Mouse (Mus musculus) left cerebral cortex, postnatal 14 days (tissue): ENCODE measurements at regions not wholly inside any gene's neighbourhood (a gene's known extent, or its start where the extent isn't known, plus 50 kb on each side); places are given as distances from the start of the nearest gene placed in this dataset.

Experiments used
- DNase-seq, 2 experiments: peaks; one replicate each; pipeline ENCODE4 v3.0.0; 2021 to 2022; ENCODE audit warnings: low spot score in 2 of 2, mixed read lengths in 1 of 2
- intact Hi-C: fragments of 180-260 bp; cut with DNase I; formaldehyde crosslinking; loops from one replicate; pipeline ENCODE4 v1.15.1; 2025

DNA sequence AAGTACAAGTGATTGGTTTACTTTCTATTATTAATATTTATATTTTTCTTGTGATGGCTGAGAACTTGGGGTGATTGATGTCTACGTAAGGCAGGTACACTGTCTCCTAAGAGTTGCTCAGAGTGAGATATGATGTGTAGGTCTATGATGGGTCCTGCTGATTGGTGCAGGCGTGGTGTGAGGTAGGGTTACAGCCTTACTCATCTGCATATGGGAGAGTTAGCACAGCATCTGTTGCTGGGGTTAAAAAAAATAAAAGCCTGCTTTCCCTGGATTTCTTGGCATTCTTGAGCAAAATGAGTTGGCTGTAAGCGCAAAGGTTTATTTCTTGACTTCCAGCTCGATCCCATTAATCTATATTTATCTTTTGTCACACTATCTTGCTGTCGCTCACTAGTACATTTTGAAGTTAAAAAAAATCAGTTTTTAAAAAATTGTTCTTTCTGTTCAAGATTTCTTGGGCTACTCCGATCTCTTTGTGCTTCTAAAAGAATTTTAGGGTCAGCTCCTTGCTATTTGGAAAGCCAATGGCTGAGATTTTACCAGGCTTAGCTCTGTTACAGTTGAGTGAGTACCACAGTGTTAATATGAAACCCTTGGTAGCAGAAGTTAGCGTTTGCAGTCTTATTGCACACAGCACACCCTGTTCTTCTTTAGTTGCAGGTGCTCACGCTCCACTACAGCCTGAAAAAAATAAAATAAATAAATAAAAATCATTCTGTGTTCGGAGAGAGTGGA, 482.0 kb downstream of the Plekhb2 start:
- DNase-seq = peak in 1 of 2 experiments; percentile 4
- intact Hi-C loops = no loop called here

DNA sequence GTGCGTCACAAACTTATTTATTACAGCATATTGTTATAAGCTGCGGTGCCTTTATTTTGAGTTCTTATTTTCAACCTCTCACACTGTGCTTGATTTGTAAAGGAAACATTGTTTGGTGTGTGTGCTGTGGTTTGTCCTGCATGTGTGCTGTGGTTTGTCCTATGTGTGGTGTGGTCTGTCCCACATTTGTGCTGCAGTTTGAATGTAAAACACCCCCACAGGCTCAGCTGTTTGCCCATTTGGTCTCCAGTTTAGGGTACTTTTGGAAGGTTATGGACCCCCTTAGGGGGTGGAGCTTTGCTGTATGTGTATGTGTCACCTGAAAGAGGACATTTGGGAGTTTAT, 482.5 kb downstream of the Plekhb2 start:
- no peak for DNase-seq
- intact Hi-C loops = no loop called here

DNA sequence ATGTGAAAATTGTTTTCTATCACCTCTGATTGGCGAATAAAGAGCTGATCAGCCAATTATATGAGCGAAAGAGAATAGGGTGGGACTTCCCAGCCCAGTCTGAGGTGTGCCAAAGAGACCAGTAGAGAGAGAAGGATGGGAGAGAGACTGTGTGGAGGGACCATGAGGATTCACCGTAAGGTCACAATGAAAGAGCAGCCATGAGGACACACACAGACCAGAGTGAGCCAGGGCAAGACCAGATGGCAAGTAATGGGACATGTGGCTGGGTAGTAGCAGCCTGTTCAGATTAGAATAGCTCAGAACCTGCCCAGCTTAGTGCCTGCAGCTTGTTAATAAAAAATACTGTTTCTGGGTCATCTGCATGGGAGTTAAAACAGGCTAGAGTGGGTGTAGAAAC, 487.9 kb downstream of the Plekhb2 start:
- DNase-seq = no peak
- intact Hi-C loops = no loop called here

DNA sequence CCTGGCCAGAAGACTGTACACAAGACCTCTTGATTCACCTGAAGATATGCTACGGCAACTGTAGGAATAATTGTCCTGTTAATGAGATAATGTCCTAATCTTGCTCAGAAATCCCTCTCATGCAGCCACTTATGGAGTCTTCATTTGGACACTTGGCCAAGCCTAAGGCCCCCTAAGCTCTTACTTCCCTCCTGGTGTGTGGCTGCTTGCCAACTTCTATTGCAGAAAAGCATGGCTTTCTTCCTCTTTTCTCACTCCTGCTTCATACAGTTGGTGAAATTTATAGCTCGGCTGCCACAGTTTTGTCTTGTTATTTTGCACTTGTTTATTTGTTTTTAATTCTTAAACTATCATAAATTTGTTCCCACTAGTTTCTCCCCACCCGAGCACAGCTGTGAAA, 488.4 kb downstream of the Plekhb2 start:
- intact Hi-C loops = no loop called here
- DNase-seq = peak in 1 of 2 experiments; percentile 12

DNA sequence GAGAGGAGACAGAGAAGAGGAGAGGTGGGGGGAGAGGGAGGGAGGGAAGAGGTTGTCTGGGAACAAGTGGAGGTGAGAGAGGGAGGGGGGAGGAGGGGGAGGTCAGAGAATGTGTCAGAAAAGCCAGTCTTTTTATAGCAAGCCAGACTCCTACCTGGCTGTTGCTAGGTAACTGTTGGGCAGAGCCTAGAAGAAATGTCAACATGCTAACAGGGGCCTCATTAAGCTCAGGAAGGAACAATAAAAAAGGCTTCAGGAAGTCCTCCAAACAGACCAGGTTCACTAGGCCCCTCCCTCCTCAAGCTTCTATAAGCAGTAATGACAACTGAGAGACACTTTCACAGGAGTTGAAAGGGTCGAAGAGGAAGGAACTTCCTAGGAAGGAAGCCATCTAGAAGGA, 494.8 kb downstream of the Plekhb2 start:
- no peak for DNase-seq
- intact Hi-C loops = no loop called here

DNA sequence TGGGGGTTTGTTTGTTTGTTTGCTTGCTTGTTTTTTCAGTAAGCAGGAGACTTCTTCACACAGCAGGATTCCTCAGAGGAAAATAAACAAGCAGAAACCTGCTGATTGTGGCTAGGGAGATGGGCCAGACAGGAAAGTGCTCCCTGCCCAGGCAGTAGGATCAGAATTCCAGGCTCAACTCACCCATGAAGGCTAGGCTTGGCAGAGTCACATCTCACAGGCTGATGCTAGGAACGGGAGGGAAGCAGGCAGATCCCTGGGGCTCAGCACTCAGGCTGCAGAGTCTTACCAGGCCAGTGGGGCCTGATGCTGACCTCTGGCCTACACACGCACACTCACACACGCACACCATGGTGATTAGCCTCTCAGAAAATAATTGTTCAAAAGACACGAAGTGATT, 498.5 kb downstream of the Plekhb2 start:
- intact Hi-C loops = no loop called here

DNA sequence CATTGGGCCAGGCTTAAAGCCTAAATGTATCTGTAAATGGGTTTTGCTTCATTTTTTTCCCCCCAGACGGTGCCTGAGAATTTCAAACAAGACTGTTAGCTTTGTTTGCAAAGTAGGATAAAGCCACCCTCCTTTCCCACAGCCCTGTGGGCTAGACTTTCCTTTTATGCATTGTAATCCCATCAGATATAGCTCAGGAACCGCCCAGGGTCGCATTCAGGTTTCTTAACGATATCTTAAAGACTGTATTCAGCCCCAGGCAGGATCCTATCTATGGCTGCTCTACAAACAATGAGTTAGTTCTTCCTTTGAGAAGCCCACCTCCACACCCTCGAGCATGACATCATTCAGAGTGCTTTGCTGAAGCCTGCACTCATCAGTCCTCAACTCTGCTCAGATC, 509.2 kb downstream of the Plekhb2 start:
- no peak for DNase-seq
- intact Hi-C loops = no loop called here

More for the DNA sequence above, 498.5 kb downstream of the Plekhb2 start:
- no peak for DNase-seq

DNA sequence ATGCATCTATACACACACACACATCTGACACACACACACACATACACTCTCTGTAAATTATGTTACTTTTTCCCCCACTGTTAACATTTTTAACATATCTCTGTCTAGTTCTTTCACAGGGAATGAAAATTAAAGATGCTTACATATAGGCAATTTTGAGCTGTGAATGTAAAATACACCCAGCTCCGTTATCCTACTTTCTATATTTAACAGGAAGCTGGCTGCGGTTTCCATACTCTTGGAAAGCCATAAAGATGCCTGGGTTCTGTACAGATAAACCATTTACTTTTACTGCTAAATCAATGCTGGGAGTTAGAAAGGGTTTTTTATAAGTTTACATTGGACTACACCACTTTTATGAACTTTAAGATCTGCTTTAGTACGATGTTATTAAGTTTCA, 511.7 kb downstream of the Plekhb2 start:
- DNase-seq = peak in 1 of 2 experiments; percentile 43
- intact Hi-C loops = no loop called here

DNA sequence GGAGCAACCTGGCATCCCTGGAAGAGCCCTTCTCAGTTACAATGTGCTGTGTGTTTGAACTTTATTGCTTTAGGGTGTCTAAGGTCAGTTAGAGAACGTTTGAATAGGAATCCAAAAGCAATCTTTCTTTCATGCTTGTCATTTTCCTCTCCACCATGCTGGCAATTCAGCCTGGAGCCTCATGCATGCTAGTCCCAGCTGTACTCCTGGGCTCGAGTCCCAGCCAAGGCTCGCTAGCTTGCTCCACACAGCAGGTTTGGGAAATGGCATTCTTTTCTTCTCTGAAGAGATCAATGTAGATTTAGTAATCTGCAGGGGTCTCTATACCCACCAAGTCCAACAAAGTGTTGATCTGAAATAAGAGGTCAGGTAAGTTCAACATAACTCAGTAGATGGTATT, 513.1 kb downstream of the Plekhb2 start:
- intact Hi-C loops = no loop called here
- peak in 1 of 2 experiments; percentile 11 for DNase-seq

DNA sequence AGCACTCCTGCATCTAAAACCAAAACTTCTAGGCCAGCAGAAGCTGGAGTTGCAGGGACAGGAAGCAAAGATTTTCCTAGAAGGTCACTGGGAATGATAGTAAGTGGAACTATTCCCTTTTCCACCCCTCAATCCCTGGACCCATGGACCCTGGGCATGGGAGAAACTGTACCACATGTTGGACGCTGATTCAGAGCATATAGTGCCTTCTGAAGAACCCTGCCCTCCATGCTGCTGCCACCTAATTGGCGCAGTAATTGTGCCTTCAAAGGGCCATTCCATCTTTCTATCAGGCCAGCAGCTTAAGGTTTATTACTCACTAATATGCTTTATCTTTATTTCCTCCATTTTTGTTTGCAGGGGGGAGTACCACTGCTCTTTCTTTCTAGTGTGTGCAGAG, 516.8 kb downstream of the Plekhb2 start:
- DNase-seq = no peak
- intact Hi-C loops = no loop called here

DNA sequence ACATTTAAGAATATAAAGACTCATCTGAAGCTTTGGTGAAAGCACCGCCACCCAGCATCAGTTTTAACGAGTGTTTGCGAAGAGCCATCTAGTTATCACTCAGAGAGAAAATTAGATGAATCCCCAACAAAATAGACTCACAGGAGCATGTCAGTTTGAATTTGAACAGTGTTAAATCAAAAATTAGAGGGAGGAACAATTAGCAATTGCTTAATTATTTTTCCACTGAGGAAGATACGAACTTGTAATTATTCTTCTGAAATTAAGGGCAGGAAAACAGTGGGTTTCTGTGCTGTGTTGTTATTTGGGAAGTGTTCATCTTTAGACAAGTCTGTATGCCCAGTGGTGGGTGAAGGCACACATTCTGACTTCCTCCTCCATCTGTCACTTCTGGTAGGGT, 523.0 kb downstream of the Plekhb2 start:
- DNase-seq = no peak
- intact Hi-C loops = no loop called here

DNA sequence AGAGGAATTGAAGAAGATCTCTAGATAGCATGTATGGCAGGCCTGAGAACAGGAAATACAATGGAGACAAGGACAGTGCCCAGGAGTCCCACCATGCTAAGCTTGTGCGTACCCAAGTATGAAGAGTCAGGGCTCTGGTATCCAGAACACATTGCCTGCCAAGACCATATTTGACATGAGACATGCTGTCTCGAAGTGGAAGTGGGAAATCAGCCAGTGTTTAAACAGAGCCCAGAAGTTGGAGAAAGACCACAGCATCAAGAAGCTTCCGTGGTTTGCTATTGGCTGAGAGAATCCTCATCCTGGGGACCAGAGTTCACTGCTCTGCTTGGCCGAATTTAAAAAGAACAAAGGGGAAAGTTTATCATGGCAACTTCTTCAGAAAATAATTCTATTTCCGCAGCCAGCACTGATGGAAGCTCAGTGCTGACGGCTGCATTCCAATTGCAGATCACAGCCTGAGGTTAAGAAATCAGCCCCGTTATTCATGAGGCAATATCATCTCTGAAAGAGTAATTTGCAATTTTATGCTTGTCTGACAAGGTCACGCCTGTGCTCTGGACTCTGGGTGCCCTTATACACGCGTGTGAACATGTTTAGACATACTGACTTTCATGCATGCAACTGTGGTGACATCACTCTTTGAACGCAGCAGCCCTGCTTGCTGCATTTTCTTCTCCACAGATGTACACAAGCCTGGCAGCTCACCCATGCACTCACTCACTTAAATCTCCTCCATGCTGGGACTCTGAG, 531.0 kb downstream of the Plekhb2 start:
- intact Hi-C loops = loop anchor here (10.0 kb wide), 2 partner anchors 346 to 486 kb away; no protein-coding TSS in a partner anchor
- no peak for DNase-seq

DNA sequence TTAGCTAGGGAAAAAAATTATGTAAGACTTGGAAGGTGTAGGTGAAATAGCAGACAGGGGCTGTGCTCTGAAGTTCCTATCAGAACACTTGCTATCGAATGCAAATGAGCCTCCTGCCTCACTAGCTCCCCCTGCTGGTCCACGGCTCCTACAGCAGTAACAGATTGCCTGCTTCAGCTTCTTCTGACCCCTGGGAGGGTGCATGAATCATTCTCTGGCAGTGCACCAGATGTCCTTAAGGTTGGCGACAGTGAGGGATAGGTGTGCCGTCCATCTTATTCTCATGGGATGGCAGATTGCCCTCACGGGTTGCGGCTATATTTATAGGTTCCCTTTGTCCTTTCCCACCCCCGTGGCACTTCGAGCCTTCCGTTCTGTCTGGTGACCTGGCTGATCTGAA, 535.7 kb downstream of the Plekhb2 start:
- intact Hi-C loops = loop anchor here (10.0 kb wide), 2 partner anchors 351 to 491 kb away; no protein-coding TSS in a partner anchor
- DNase-seq = peak; percentile 29 to 75

DNA sequence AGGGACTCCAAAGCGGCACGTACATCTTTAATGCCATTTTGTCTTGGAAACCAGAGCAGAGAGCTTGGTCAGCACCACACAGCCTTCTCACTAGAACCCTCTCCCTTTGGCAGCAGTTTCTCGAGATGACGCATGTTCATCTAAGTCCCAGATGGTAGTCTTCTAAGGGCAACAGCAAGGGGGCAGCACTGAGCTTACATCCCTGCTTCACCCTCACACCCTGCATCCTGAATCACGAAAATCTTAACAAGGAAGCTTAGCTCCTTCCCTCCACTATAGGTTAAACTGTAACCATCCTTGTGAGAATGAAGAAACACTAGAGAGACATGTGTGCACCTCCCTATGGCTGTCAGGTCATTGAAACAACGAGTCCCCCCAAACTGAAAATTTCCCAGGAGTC, 538.4 kb downstream of the Plekhb2 start:
- peak; percentile 68 to 70 for DNase-seq
- intact Hi-C loops = loop anchor here (10.0 kb wide), 2 partner anchors 353 to 493 kb away; no protein-coding TSS in a partner anchor

DNA sequence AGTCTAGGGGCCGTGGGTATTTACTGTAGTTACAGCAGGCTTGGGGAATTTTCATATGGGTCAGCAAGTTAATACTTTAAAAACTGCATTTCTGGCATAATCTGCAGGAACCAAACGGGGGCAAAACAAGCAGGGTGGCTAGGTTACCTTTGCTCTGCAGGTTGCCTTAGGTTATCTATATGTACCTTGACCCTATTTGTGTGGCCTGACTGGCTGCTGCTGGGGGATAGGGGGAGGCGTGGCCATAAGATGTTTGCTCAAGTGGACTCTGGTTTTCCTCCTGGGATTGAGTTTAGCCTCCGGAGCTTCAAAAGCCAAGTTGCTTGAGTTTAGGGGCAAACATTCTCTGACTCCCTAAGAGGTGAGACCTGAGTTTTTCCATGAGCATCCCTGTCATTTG, 540.6 kb downstream of the Plekhb2 start:
- no peak for DNase-seq
- intact Hi-C loops = no loop called here

DNA sequence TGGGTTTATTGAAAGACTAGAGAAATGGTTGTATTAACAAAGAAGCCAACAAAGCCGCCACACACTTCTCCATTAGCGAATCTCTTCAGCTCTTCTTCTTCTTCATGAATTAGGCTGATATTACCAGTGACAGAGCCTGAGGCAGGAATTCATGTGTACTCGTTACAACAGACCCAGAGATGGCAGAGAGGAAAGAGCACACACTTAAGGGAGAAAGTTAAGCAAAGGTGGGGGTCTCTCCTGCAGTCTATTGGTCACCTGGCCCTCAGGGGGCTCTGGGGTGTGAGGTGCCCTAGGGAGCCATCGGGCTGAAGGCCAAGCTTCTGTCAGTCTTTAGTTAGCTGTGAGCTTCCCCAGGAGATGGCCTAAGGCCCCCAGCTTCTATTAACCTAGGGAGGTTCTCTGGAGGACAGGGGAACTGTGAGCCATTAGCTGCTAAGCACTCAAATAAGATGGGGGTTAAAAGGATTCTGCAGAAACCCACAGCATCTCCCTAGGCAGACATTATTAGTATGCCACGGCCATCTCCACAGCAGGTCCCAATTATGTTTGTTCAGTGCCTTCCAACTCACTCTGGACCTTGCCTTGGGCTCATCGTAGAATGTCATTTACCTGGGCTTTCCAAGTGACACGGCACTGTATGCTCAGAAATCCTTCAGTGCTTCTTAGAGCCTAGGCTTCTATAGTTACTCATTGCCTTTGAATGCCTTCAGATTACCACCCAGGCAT, 541.2 kb downstream of the Plekhb2 start:
- intact Hi-C loops = no loop called here
- DNase-seq = no peak

DNA sequence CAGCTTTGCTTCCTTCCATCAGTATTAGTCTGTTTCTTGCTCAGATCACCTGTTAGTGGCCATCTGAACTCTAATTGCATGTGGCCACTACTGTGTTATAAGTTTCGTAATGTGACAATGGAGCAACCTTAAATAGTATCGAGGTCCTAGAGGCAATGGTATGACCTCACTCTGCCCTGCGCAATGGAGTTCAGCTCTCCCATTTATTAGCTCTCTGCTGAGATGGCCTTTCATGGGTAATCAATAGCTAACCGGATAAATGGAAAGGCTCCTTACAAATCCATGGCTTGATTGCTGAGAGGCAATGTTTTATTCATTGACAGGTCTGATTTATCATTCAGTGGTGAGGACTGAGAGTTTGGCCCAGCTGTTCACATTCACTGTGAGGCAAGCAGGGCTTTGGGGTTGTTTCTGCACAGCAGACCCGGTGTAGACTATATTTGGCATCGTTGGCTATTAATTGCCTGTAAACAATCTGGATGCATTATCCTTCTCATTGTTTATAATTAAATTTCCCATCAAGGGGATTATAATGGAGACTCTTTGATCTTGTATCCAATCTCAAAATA, 543.9 kb downstream of the Plekhb2 start:
- DNase-seq = no peak
- intact Hi-C loops = no loop called here

DNA sequence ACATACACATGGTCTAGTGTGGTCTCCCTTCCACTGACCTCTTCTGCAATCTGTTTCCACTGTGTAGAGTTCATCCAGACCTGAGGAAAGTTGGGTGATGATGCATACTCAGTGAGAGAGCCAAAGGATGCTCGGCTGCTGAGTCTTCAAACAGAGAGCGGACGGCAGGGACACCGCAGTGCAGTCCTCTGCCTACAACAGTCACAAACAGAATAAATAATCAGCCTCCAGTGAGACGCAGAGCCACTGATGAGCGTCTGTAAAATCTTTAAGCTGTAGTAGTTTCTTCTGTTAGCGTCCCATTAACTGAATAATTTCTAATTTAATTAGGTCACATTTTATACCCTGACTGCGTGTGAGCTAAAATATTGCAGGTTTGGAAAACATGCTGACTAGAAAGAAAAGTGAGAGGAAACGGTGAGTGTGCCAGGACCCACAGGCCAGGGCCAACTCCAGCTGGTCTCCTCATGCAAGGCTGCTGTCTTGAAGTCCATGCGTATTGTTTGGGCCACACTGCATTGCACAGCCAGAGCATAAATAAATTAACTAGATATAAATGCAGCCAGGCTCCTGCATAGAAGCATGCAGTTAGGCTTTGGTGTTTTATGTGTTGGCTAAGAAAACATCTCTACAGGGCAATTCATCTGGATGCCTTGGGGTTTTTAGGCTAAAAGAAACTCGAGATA, 551.0 kb downstream of the Plekhb2 start:
- intact Hi-C loops = no loop called here
- DNase-seq = no peak

DNA sequence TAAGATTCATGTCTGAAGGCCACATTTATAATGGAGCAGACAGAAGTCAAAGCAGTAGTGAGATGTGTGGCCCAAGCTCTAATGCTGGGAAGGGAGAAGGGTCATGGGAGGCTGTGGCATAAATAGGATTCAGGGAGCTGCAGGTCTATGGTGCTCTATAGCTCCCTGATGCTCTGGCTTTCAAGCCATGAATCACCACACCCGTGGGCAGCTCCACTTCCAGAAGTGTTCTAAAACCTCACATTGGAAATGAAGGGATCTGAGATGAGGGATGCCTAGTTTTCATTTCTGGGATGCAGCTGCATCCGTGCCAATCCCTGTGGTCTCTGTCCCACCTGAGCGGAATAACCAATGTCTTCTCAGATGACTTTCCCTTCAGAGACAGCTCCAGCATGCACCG, 553.2 kb downstream of the Plekhb2 start:
- intact Hi-C loops = no loop called here
- no peak for DNase-seq
